Mouse (Mus musculus) fibroblast of lung, adult 2 months (primary cell): Measurements from ENCODE around the gene Fam19a1.

ENCODE experiments used
- DNase-seq: peaks from one replicate; pipeline ENCODE4 v3.0.0-alpha.2; 2011; ENCODE audit warnings: low read depth

Fam19a1 gene

GRCm38 (mm10) chr6:96437814-96438213 lies 324.9 kb downstream of the Fam19a1 start:
- DNase-seq, result no peak

GRCm38 (mm10) chr6:96439419-96439818 lies 326.5 kb downstream of the Fam19a1 start:
- no peak for DNase-seq

GRCm38 (mm10) chr6:96441971-96442370 lies 329.0 kb downstream of the Fam19a1 start:
- no peak for DNase-seq

- no peak for DNase-seq
Measured at GRCm38 (mm10) chr6:96447466-96447865, 334.5 kb downstream of the Fam19a1 start.

- no peak for DNase-seq
Measured at GRCm38 (mm10) chr6:96456266-96456665, 343.3 kb downstream of the Fam19a1 start.

- DNase-seq, result no peak
Measured at GRCm38 (mm10) chr6:96457590-96458259, 344.8 kb downstream of the Fam19a1 start.

GRCm38 (mm10) chr6:96459041-96459440 lies 346.1 kb downstream of the Fam19a1 start:
- DNase-seq, result no peak

- no peak for DNase-seq
Measured at GRCm38 (mm10) chr6:96499464-96499863, 386.5 kb downstream of the Fam19a1 start.

GRCm38 (mm10) chr6:96541600-96541999 lies 428.6 kb downstream of the Fam19a1 start:
- no peak for DNase-seq

GRCm38 (mm10) chr6:96544832-96545231 lies 431.9 kb downstream of the Fam19a1 start:
- no peak for DNase-seq

- no peak for DNase-seq
Measured at GRCm38 (mm10) chr6:96550431-96550830, 437.5 kb downstream of the Fam19a1 start.

GRCm38 (mm10) chr6:96578649-96579048 lies 465.7 kb downstream of the Fam19a1 start:
- DNase-seq, result no peak

GRCm38 (mm10) chr6:96580726-96581125 lies 467.8 kb downstream of the Fam19a1 start:
- DNase-seq, result no peak

- DNase-seq, result no peak
Measured at GRCm38 (mm10) chr6:96581187-96581586, 468.2 kb downstream of the Fam19a1 start.

GRCm38 (mm10) chr6:96587427-96587826 lies 474.5 kb downstream of the Fam19a1 start:
- DNase-seq, result no peak

GRCm38 (mm10) chr6:96593031-96593430 lies 480.1 kb downstream of the Fam19a1 start:
- no peak for DNase-seq

- DNase-seq, result no peak
Measured at GRCm38 (mm10) chr6:96595201-96595600, 482.2 kb downstream of the Fam19a1 start.

GRCm38 (mm10) chr6:96624196-96624595 lies 511.2 kb downstream of the Fam19a1 start:
- DNase-seq, result no peak

- no peak for DNase-seq
Measured at GRCm38 (mm10) chr6:96631518-96631917, 518.6 kb downstream of the Fam19a1 start.

GRCm38 (mm10) chr6:96632243-96632642 lies 519.3 kb downstream of the Fam19a1 start:
- DNase-seq, result no peak

GRCm38 (mm10) chr6:96635663-96636062 lies 522.7 kb downstream of the Fam19a1 start:
- no peak for DNase-seq

- no peak for DNase-seq
Measured at GRCm38 (mm10) chr6:96648742-96649141, 535.8 kb downstream of the Fam19a1 start.

GRCm38 (mm10) chr6:96649267-96649666 lies 536.3 kb downstream of the Fam19a1 start:
- DNase-seq, result no peak

GRCm38 (mm10) chr6:96666311-96666710 lies 553.4 kb downstream of the Fam19a1 start:
- no peak for DNase-seq
